Mouse (Mus musculus) ovary, adult 18-20 months (tissue): ENCODE data around the gene Tada1.

ENCODE experiments used
- DNase-seq: peaks from one replicate; pipeline ENCODE4 v3.0.0; 2022; ENCODE audit warnings: low spot score, mixed read lengths

Gene Tada1

GRCm38 (mm10) chr1:166385431-166385830 is 6.5 kb downstream of the Tada1 start:
- no peak for DNase-seq

GRCm38 (mm10) chr1:166388511-166388910 is 9.6 kb downstream of the Tada1 start:
- DNase-seq, result no peak

GRCm38 (mm10) chr1:166389406-166390125 is 10.7 kb downstream of the Tada1 start:
- no peak for DNase-seq

GRCm38 (mm10) chr1:166391671-166392070 is 12.8 kb downstream of the Tada1 start:
- DNase-seq, result no peak

DNA sequence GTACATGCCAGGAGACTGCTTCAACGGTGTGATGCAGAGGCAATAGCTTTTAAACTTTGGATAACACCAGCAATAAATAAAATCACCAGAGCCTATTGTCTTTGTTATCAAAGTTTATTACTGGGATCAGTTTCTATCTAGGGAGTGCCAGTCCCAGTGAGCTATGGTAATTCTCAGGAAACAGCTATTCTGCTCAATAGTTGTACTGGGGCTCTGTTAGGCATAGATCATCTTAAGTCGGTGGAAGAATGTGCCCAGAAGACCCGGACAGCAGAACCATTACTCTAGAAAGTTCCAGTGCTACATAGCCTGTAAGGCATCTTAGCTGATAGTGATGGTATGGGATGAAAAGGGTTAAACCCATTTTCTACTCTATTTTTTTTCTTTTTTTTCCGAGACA is 15.9 kb downstream of the Tada1 start:
- no peak for DNase-seq

DNA sequence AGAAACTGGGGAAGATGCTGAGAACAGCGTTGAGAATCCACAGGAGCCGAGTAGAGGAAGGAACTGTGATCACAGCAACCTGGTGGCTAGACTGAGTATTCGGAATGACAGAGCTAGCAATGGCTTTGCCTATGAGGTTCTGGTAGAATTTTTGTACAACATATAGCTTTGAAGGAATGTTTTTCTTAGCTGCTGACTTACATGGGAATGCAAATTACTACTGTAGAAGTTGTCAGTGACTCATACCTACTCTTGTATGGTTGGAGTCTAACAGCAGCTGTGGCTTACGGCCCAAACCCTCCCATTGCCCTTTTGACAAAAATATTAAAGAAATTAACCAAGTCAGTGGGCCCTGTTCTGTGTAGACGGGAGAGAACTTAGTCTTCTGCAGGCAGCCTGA is 16.8 kb downstream of the Tada1 start:
- no peak for DNase-seq

GRCm38 (mm10) chr1:166396381-166396780 is 17.5 kb downstream of the Tada1 start:
- no peak for DNase-seq

- DNase-seq, result no peak
These were observed 22.6 kb downstream of the Tada1 start for GRCm38 (mm10) chr1:166401455-166401854.

DNA sequence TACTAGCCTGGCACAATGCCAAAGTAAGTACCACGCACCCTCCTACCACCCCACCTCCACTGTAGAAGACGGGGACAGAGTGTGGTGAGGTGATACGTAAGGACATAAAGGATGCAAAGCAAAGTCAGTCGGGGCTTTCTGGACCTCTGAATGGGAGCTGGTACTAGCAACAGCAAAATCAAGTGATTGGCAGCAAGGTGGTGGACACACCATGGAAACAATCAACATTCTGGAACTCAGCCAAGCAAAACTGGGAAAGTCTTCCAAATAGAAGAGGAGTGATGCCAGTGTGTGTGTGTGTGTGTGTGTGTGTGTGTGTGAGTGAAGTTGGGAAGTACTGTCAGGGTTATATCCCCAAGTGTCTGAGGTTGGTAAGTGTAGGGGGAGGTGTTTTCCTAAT is 23.1 kb downstream of the Tada1 start:
- no peak for DNase-seq

- no peak for DNase-seq
These were observed 24.9 kb downstream of the Tada1 start for GRCm38 (mm10) chr1:166403846-166404245.

DNA sequence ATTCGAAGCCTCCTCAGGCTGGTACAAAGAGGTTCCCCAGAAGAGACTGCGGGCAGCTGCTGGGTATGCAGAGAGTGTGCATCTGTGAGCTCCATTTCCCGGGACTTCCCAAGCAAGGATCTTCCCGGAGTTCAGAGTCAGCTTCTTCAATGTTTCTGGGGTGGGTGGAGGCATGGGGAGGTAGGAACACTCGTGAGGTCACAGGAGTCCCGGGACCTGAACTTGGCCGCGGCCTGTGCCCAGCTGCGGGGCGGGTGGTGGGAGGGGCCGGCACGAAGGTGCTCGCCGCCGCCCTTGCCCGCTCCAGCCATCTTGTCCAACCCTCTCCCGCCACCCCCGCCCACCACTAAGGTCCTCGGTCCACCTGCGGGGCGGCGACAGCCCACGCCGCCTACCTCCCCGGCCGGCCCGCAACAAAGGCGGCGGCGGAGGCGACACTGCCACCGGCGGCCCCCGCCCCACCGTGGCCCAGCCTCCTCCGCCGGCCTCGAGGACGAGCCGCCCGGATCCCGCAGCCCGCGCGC is 30.3 kb downstream of the Tada1 start:
- peak; percentile 21 for DNase-seq

DNA sequence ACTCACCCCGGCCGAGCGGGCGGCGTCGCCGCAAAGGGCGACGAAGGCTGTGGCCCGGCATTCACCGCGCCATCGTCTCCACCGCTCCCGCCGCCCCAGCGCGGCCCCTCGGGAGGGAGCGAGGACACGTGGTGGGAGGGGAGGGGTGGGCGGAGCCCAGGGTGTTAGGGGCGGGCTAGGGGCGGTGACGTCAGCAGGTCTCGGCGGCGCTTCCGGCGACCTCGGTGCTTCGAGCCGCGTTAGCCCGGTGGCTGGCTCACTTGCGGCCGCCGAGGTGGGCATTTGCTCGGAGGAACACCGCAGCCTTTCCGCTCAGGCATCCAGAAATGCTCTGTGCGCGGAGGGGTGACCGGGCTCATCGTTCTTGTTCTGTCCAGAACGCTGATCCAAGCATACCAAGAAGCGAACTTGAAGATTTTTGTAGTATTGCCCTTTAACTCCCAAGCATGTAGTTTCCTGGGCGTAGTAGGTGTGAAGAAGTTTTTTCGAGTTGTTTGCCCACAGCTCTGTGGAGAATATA is 30.9 kb downstream of the Tada1 start, which contains the start of gene Pogk:
Pogk (minus strand) TSS at position 163 of the 520 bp plus-strand sequence.
- DNase-seq, result peak; percentile 62

GRCm38 (mm10) chr1:166411541-166411940 is 32.6 kb downstream of the Tada1 start:
- DNase-seq, result no peak

DNA sequence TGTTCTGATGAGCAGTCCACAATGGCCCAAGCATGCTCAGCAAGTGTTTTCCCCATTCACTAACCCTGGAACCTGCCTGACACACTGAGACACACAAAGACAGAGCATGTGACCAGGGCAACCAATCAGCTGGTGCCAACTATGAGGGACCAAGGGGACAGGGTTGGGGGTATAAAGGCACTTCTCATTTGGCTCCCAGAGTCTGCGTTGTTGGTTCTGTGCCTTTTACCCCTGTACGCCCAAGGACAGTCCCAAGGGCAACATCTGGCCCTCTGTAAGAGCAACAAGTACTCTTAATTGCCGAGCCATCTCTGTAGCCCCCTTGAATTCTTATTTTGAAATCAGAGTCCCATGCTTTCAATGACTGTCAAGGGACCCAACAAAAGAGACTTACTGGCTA is 33.4 kb downstream of the Tada1 start:
- DNase-seq, result no peak

DNA sequence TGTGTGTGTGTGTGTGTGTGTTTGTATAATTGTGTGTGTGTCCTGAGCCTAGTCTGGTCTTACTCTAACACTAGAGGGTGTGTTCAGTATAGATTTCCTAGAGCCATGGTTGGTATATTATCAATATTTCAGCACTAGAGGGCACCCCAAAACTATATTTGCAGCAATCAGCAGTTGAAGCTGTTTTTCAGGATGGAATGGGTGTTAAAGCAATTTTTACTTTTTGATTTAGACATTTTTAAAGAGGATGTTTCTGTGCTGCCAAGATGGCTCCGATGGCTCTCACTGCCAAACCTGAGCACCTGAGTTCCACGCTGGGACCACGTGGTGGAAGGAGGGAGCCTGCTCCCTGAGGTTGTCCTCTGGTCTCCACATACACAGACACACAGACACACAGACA is 50.2 kb downstream of the Tada1 start:
- no peak for DNase-seq

DNA sequence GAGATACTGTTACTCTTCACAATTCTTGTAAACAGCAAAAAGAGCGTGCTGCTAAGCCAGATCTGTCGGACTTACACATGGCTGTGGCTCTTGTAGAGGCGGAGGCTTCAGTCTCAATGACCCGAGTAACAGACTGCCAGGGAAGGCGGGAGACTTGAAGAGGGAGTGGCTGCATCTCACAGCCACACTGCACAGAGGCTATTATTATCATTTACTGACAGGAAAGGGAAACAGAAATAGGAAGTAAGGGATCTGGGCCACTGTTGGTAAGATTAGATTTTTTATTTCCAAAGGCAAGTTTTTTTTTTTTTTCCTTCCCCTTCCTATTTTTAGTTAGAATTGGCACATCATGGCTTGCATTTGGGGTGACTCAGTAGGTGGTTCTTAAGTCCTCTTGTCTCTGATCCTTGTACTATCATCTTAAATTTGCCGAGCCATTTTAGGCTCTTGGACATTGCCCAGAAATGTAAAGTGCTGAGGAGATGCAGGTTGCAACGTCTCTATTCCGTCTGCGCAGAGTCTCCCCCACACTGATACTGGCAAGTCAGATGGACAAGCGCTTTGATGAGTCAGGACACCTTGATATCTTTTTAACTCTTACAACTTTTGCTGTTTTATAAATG is 51.0 kb downstream of the Tada1 start:
- DNase-seq, result no peak

DNA sequence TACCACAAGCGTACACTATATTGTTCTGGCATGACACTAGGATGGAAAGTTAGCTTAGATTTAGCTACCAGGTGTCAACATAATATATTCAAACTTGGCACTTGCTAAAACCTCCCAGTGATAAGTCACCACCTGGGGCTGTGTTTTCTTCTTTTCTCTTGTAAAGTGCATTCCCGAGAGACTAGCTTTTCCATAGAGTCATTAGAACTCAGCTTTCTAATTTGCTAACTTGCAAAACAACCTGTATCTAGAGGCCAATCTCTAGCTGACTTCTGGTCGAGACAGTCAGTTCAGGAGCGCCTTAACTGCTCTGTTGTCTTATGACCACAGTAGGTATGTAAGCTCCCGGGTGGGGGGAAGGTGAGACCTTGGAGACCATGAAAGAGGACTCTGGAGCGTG is 60.5 kb downstream of the Tada1 start:
- no peak for DNase-seq

DNA sequence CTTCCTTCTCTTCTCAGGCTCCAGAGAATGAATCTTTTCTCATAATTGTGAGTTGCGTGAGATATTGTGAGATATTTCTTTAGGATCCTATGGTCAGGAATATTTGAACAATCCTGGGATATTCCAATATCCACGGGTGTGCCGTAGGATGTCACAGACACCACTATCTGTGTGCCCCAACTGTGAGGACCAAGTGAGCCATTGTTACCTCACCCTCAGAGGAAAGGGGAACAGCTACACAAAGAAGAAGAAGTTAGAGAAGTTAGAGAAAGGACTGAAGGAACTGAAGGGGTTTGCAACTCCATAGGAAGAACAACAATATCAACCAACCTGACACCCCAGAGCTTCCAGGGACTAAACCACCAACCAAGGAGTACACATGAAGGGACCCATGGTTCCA is 63.1 kb downstream of the Tada1 start:
- DNase-seq, result no peak
